Mouse (Mus musculus) ES-E14 (cell line): Measurements from ENCODE around the gene H2afy. TPM values are rescaled to one million over a fixed set of nuclear protein-coding genes. Genes with fewer than 3 reads are reported as not detected.

ENCODE experiments used
- DNase-seq: peaks from one replicate; pipeline ENCODE4 v3.0.0-alpha.2; 2013; ENCODE audit warnings: low read depth, low spot score
- H3K27ac ChIP-seq: 2 replicates; pipeline ENCODE4 v1.5.1; 2012; ENCODE audit warnings: low read depth, mild to moderate bottlenecking, low read length, moderate library complexity, mixed read lengths; ENCODE audit not compliant: poor library complexity, insufficient read depth, severe bottlenecking
- H3K36me3 ChIP-seq: 2 replicates; pipeline ENCODE4 v1.6.1; 2012; ENCODE audit warnings: mild to moderate bottlenecking, low read length, moderate library complexity, mixed read lengths; ENCODE audit not compliant: control insufficient read depth, poor library complexity, insufficient read depth, severe bottlenecking
- H3K4me1 ChIP-seq, 2 experiments: fragments of 150-350 bp in 1 of 2; sonication (generic) in 1 of 2; 2 replicates each; pipeline ENCODE4 v1.6.1; 2012; ENCODE audit warnings: low read length in 2 of 2, mild to moderate bottlenecking in 1 of 2, mixed read lengths in 1 of 2; ENCODE audit not compliant: control insufficient read depth in 2 of 2, insufficient read depth in 2 of 2, poor library complexity in 1 of 2
- H3K4me3 ChIP-seq, 2 experiments: fragments of 150-350 bp in 1 of 2; sonication (generic) in 1 of 2; 2 replicates each; pipeline ENCODE4 v1.5.1; 2012; ENCODE audit warnings: low read length in 2 of 2, low read depth in 1 of 2, mild to moderate bottlenecking in 1 of 2, mixed read lengths in 1 of 2; ENCODE audit not compliant: insufficient read depth in 1 of 2, poor library complexity in 1 of 2, severe bottlenecking in 1 of 2
- H3K9ac ChIP-seq: 2 replicates; pipeline ENCODE4 v1.6.1; 2012; ENCODE audit warnings: low read depth, mild to moderate bottlenecking, low read length, mixed read lengths; ENCODE audit not compliant: poor library complexity, insufficient read depth, severe bottlenecking
- H3K9me3 ChIP-seq: fragments of 150-350 bp; sonication (generic); 2 replicates; pipeline ENCODE4 v1.6.1; 2012; ENCODE audit warnings: low read depth, mild to moderate bottlenecking, low read length; ENCODE audit not compliant: control insufficient read depth, insufficient read depth
- CHD2 ChIP-seq: IDR thresholded peaks from 2 replicates; pipeline ENCODE4 v1.6.1; 2014; ENCODE audit warnings: mild to moderate bottlenecking, low read depth, low read length, inconsistent platforms
- HCFC1 ChIP-seq: IDR thresholded peaks from 2 replicates; pipeline ENCODE4 v1.6.1; 2012; ENCODE audit warnings: low read length, inconsistent platforms, borderline replicate concordance; ENCODE audit not compliant: insufficient read depth
- MAFK ChIP-seq: IDR thresholded peaks from 2 replicates; pipeline ENCODE4 v1.6.1; 2014; ENCODE audit warnings: mild to moderate bottlenecking, low read depth, low read length, inconsistent platforms; ENCODE audit not compliant: insufficient read depth
- ZC3H11A ChIP-seq: IDR thresholded peaks from 2 replicates; pipeline ENCODE4 v1.6.1; 2012; ENCODE audit warnings: low read depth, mild to moderate bottlenecking, inconsistent platforms, low read length, borderline replicate concordance
- ZNF384 ChIP-seq: IDR thresholded peaks from 2 replicates; pipeline ENCODE4 v1.6.1; 2012; ENCODE audit warnings: low read depth, low read length, inconsistent platforms
- in situ Hi-C, 2 experiments: fragments of 600-800 bp; cut with MboI; formaldehyde crosslinking; loops; one replicate each; pipeline ENCODE4 v1.15.1; 2025; ENCODE audit warnings: low sequenced_read_pairs in 2 of 2, inconsistent platforms in 1 of 2; ENCODE audit not compliant: unreplicated experiment in 2 of 2
- total RNA-seq: library from RNA; depleted of rRNA; stranded (reverse); fragments of 300-350 nt; gene quantifications from 2 replicates; pipeline ENCODE4 v1.2.3, GENCODE M21; 2012

Gene H2afy
- total RNA-seq, 1 experiment, result 67.3 TPM

- Histone ChIP-seq H3K27ac (no peak overlapping the region), H3K9me3 (no peaks in the 10 kb centered on the region), H3K4me3 (no peak overlapping the region), H3K4me1 (peaks cover 0 to 37% of the 10 kb centered on the region in 2 experiments; a peak in 3 of 4 replicates), H3K9ac (no peak overlapping the region), H3K36me3 (peaks cover 6% of the 10 kb centered on the region; the same call in 1 of the 2 replicates)
- in situ Hi-C loops, result no loop called here
- DNase-seq, result no peak
- no peak for TF ChIP-seq MAFK
- TF ChIP-seq CHD2, result no peak
- no peak for TF ChIP-seq HCFC1
- no peak for TF ChIP-seq ZC3H11A
- TF ChIP-seq ZNF384, result no peak
Measured at GRCm38 (mm10) chr13:56110694-56111531, 25.2 kb downstream of the H2afy start.

DNA sequence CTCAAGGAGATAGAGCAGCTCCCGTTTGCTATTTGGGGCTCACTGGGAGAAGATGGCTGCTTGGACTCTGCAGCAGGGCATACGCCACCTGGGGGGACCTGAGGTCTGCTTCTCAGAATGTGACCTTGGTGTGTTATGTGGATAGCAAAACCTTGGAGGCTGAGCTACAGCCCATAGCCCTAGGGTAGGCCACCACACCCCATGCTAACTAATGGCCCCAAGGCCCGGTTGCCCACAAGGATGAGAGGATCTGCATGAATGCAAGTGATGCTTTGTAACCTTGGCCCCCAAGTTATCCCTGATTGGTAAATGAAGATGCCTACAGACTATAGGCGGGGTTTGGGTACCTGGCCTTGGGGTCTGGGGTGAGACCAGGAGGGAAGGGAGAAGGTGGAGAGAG, 26.5 kb downstream of the H2afy start:
- H3K27ac ChIP-seq, result no peak overlapping the region
- no peaks in the 10 kb centered on the region for H3K9me3 ChIP-seq
- in situ Hi-C loops, result no loop called here
- TF ChIP-seq MAFK (no peak), ZNF384 (no peak), CHD2 (no peak), ZC3H11A (no peak), HCFC1 (no peak)
- H3K4me1 ChIP-seq, result peaks cover 0 to 32% of the 10 kb centered on the region in 2 experiments; a peak in 2 of 4 replicates
- H3K36me3 ChIP-seq, result peaks cover 11% of the 10 kb centered on the region; the same call in 1 of the 2 replicates
- H3K4me3 ChIP-seq, result no peak overlapping the region
- no peak overlapping the region for H3K9ac ChIP-seq
- DNase-seq, result no peak

DNA sequence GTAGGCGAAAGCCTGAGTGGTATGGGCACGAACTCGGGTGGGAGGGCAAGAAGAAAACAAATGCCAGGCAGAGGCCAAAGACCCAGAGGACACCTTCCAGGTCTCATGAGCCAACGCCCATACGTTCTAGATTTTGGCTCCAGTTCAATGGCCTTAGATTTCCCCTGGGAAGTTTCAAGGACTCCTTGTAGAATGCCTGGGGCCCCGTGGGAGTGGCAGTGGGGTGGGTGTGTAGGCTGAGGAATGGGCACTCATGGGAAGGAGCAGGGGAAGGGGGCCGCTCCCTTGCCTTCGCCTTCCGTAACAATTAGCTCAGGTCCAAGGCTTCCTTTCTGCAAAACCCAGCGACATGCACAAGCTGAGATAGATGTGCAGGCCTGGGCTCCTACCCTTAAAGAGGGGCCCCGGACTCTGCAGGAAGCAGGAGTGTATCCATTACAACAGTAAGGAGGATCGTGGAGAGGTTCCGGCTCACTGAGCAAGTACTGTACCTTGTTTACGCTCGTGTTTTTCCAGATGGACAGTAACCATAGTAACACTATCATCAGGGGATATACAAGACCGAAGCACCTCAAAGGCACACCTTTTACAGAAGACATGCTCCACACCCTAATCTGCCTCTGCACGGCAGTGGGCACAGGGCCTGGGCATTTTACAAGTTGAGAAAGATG, 27.2 kb downstream of the H2afy start:
- H3K9ac ChIP-seq, result no peak overlapping the region
- H3K9me3 ChIP-seq, result no peaks in the 10 kb centered on the region
- TF ChIP-seq ZC3H11A, result no peak
- TF ChIP-seq CHD2, result no peak
- TF ChIP-seq HCFC1, result no peak
- no peak for TF ChIP-seq ZNF384
- no peak for TF ChIP-seq MAFK
- H3K4me1 ChIP-seq, result peaks cover 0 to 32% of the 10 kb centered on the region in 2 experiments; a peak in 2 of 4 replicates
- H3K36me3 ChIP-seq, result peaks cover 18% of the 10 kb centered on the region; the same call in 1 of the 2 replicates
- DNase-seq, result no peak
- no peak overlapping the region; the same call in 1 of the 2 replicates for H3K27ac ChIP-seq
- no peak overlapping the region for H3K4me3 ChIP-seq
- in situ Hi-C loops, result no loop called here

GRCm38 (mm10) chr13:56104971-56105391, 31.2 kb downstream of the H2afy start:
- Histone ChIP-seq H3K9me3 (no peaks in the 10 kb centered on the region), H3K9ac (no peak overlapping the region), H3K4me1 (peaks cover 0 to 16% of the 10 kb centered on the region in 2 experiments; a peak in 2 of 4 replicates), H3K4me3 (no peak overlapping the region), H3K27ac (no peak overlapping the region), H3K36me3 (peaks cover 28% of the 10 kb centered on the region)
- DNase-seq, result no peak
- in situ Hi-C loops, result no loop called here
- TF ChIP-seq MAFK (no peak), CHD2 (no peak), ZC3H11A (no peak), ZNF384 (no peak), HCFC1 (no peak)
